Mouse (Mus musculus) lung, postnatal 0 days (tissue): ENCODE data around the gene Fam76b. TPM values are rescaled to one million over a fixed set of nuclear protein-coding genes. Genes with fewer than 3 reads are reported as not detected.
"Not testable (repeated sequence)": the region's sequence is repeated elsewhere in the genome, so short reads cannot be mapped to it uniquely, and the experiment has no call there.

Experiments
- ATAC-seq: fragments of 200-750 bp; cut with Nextera tagmentation; 2 replicates; pipeline ENCODE4 v1.8.0; 2017; ENCODE audit warnings: moderate library complexity
- DNase-seq: peaks from one replicate; pipeline ENCODE4 v3.0.0-alpha.2; 2016; ENCODE audit warnings: low spot score
- H3K27ac ChIP-seq: fragments of 300-500 bp; sonication (generic); 2 replicates; pipeline ENCODE4 v1.5.1; 2014; ENCODE audit warnings: antibody characterized with exemption, mild to moderate bottlenecking, low read length, mixed read lengths
- H3K27me3 ChIP-seq: fragments of 300-500 bp; sonication (generic); replicated peaks from 2 replicates; pipeline ENCODE4 v1.6.1; 2014; ENCODE audit warnings: low read length, mixed read lengths; ENCODE audit not compliant: insufficient read depth
- H3K36me3 ChIP-seq: fragments of 300-500 bp; sonication (generic); 2 replicates; pipeline ENCODE4 v1.6.1; 2014; ENCODE audit warnings: low read length, mixed read lengths; ENCODE audit not compliant: insufficient read depth
- H3K4me1 ChIP-seq: fragments of 300-500 bp; sonication (generic); 2 replicates; pipeline ENCODE4 v1.6.1; 2014; ENCODE audit warnings: antibody characterized with exemption, low read depth, low read length, mixed read lengths; ENCODE audit not compliant: insufficient read depth
- H3K4me2 ChIP-seq: fragments of 300-500 bp; sonication (generic); replicated peaks from 2 replicates; pipeline ENCODE4 v1.6.1; 2014; ENCODE audit warnings: low read depth, mild to moderate bottlenecking, low read length, moderate library complexity, mixed read lengths
- H3K4me3 ChIP-seq: fragments of 300-500 bp; sonication (generic); 2 replicates; pipeline ENCODE4 v1.5.1; 2014; ENCODE audit warnings: low read depth, low read length
- H3K9ac ChIP-seq: fragments of 300-500 bp; sonication (generic); replicated peaks from 2 replicates; pipeline ENCODE4 v1.6.1; 2014; ENCODE audit warnings: low read depth, mild to moderate bottlenecking
- H3K9me3 ChIP-seq: fragments of 300-500 bp; sonication (generic); 2 replicates; pipeline ENCODE4 v1.6.1; 2016; ENCODE audit warnings: low read length, mixed read lengths
- CTCF ChIP-seq: IDR thresholded peaks from 2 replicates; pipeline ENCODE4 v1.5.1; 2016; ENCODE audit warnings: antibody characterized with exemption, mild to moderate bottlenecking
- EP300 ChIP-seq: IDR thresholded peaks from 2 replicates; pipeline ENCODE4 v1.6.1; 2016; ENCODE audit warnings: antibody characterized with exemption, mild to moderate bottlenecking, control low read depth
- WGBS: fragments of 180-500 bp; shearing (Covaris S2); extraction: QIAGEN DNeasy Blood & Tissue Kit; methylation state at CpG from one replicate; pipeline ENCODE4 v1.1.7; 2014; 5-methylcytosine and 5-hydroxymethylcytosine counted together
- polyA plus RNA-seq: library from polyadenylated mRNA; unstranded; fragments of >200 nt; fragmentation: Nextera tagmentation; extraction: Ambion mirVana; gene quantifications from 2 replicates; pipeline ENCODE4 v1.2.1, GENCODE M21; 2015

The Fam76b gene
- polyA plus RNA-seq = 17.0 and 17.7 TPM in 2 replicates

- Histone ChIP-seq H3K27me3 (no peaks in the 10 kb centered on the region), H3K27ac (peak within 1 kb of the TSS; percentile 99), H3K9ac (peak within 1 kb of the TSS; percentile 88), H3K4me1 (peaks cover 10% of the 10 kb centered on the region), H3K4me2 (peak within 1 kb of the TSS; percentile 91), H3K9me3 (no peaks in the 10 kb centered on the region), H3K4me3 (peak within 1 kb of the TSS; percentile 89), H3K36me3 (peaks cover 19% of the 10 kb centered on the region; the same call in 1 of the 2 replicates)
- TF ChIP-seq EP300 (no peak), CTCF (no peak)
- ATAC-seq (peak; percentile 91), DNase-seq (peak; percentile 100)
- under 1% methylated on average over 57 of the region's 67 CpGs for WGBS
Observed at GRCm38 (mm10) chr9:13827406-13828086, at the start of gene Fam76b. TSS of gene Fam76b (plus strand) at chr9:13827716.

DNA sequence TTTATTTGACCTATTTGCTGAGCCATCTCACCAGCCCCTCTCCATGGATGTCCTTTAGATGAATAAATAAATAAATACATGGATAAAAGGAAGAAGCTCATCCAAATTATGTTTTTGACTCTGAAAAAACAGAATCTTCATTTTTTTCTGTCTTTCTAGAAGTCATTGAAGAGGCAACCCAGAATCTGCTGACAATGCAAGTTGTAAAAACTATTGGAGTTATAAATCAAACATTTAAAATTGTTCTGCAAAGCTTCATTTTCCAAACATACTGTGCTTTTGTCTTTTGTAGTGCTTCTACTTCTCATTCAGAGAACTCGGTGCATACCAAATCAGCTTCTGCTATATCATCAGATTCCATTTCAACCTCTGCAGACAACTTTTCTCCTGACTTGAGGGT lies 45.5 kb upstream of the Fam76b start:
- no peak overlapping the region for H3K9ac ChIP-seq
- H3K4me2 ChIP-seq = no peak overlapping the region
- TF ChIP-seq CTCF (no peak), EP300 (no peak)
- no peak for ATAC-seq
- 94% methylated on average over 1 of the region's 1 CpGs for WGBS
- peaks cover 16% of the 10 kb centered on the region; the same call in 1 of the 2 replicates for H3K36me3 ChIP-seq
- no peak overlapping the region for H3K4me3 ChIP-seq
- DNase-seq = no peak
- no peaks in the 10 kb centered on the region; the same call in 1 of the 2 replicates for H3K4me1 ChIP-seq
- H3K9me3 ChIP-seq = no peaks in the 10 kb centered on the region
- H3K27ac ChIP-seq = no peak overlapping the region
- no peaks in the 10 kb centered on the region for H3K27me3 ChIP-seq

DNA sequence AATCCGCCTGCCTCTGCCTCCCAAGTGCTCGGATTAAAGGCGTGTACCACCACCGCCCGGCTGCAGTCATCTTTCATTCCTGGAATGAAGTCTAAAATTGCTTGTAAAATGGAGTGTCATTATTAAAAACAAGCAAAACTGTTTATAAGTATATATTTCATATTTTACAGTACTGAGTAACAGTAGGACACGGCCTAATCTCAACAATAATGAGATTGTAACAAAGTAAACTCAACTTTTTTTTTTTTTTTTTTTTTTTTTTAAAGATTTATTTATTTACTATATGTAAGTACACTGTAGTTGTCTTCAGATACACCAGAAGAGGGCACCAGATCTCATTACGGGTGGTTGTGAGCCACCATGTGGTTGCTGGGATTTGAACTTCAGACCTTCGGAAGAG lies 36.7 kb upstream of the Fam76b start:
- H3K27ac ChIP-seq, H3K4me1 ChIP-seq, H3K9ac ChIP-seq, H3K4me3 ChIP-seq, H3K27me3 ChIP-seq, DNase-seq, H3K9me3 ChIP-seq, H3K4me2 ChIP-seq, ATAC-seq: not testable (repeated sequence)
- peaks cover 41% of the 10 kb centered on the region for H3K36me3 ChIP-seq
- WGBS = 96% methylated on average over 7 of the region's 8 CpGs

GRCm38 (mm10) chr9:13794302-13794701 lies 33.2 kb upstream of the Fam76b start:
- Histone ChIP-seq H3K27me3 (no peaks in the 10 kb centered on the region), H3K36me3 (peaks cover 29% of the 10 kb centered on the region; the same call in 1 of the 2 replicates), H3K4me1 (no peaks in the 10 kb centered on the region), H3K27ac (no peak overlapping the region), H3K4me3 (no peak overlapping the region), H3K4me2 (no peak overlapping the region), H3K9me3 (no peaks in the 10 kb centered on the region), H3K9ac (no peak overlapping the region)
- WGBS = 65% methylated on average over 1 of the region's 1 CpGs
- ATAC-seq = no peak
- TF ChIP-seq EP300 (no peak), CTCF (peak; percentile 9; the same call in 1 of the 2 replicates)
- no peak for DNase-seq

- Histone ChIP-seq H3K9me3 (no peaks in the 10 kb centered on the region), H3K4me3 (no peak overlapping the region), H3K9ac (no peak overlapping the region), H3K4me2 (no peak overlapping the region), H3K27ac (no peak overlapping the region), H3K36me3 (peaks cover 31% of the 10 kb centered on the region; the same call in 1 of the 2 replicates), H3K27me3 (no peaks in the 10 kb centered on the region), H3K4me1 (no peaks in the 10 kb centered on the region)
- DNase-seq (no peak), ATAC-seq (no peak)
- no peak for TF ChIP-seq EP300
- no peak for TF ChIP-seq CTCF
- 96% methylated on average over 2 of the region's 2 CpGs for WGBS
Observed at GRCm38 (mm10) chr9:13794756-13795155, 32.8 kb upstream of the Fam76b start.

DNA sequence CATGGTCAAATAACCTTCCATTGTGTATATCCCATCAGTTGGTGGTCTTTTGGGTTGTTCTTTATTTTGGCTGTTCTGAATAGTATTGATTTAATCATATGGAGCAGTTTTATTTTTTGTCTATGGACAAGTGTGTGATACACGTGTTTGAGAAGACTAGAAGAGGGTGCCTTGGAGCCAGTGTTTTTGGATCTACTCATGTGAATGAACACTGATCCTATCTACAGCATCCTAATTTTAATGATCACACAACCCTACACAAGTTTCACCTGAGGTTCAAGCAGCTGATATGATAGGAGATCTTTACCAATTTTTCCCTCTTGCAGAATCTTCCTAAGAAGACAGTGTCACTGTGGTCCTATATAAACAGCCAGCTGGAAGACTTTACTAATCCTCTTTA lies 23.0 kb upstream of the Fam76b start:
- Histone ChIP-seq H3K27me3 (no peaks in the 10 kb centered on the region), H3K4me3 (no peak overlapping the region), H3K27ac (no peak overlapping the region), H3K9me3 (no peaks in the 10 kb centered on the region), H3K36me3 (peaks cover 23% of the 10 kb centered on the region), H3K9ac (no peak overlapping the region), H3K4me1 (no peaks in the 10 kb centered on the region), H3K4me2 (no peak overlapping the region)
- TF ChIP-seq CTCF (no peak), EP300 (no peak)
- no peak for DNase-seq
- ATAC-seq = no peak
- WGBS = 81% methylated on average over 1 of the region's 1 CpGs
